Mouse (Mus musculus): ENCODE measurements around the gene Erf. TPM values are rescaled to one million over a fixed set of nuclear protein-coding genes. Genes with fewer than 3 reads are reported as not detected.

The Erf gene
- polyA plus RNA-seq (2015; fragmentation: Nextera tagmentation; extraction: Ambion mirVana), result 4.0 and 4.2 TPM in 2 replicates

- no peaks in the 10 kb centered on the region for H3K27me3 ChIP-seq
- WGBS, result 2% methylated on average over 53 of the region's 81 CpGs
- peak within 1 kb of the TSS; percentile 100 for H3K4me2 ChIP-seq
- H3K4me3 ChIP-seq, result peak within 1 kb of the TSS; percentile 74
- peak; percentile 62 for ATAC-seq (ENCODE audit: low FRiP score)
- no peaks in the 10 kb centered on the region for H3K9me3 ChIP-seq
- H3K4me1 ChIP-seq (replicated peaks), result peaks cover 61% of the 10 kb centered on the region
- H3K36me3 ChIP-seq, result peaks cover 2% of the 10 kb centered on the region; the same call in 1 of the 2 replicates
- H3K9ac ChIP-seq, result peak within 1 kb of the TSS; percentile 84
- peak within 1 kb of the TSS; percentile 90 for H3K27ac ChIP-seq
Observed at GRCm38 (mm10) chr7:25250141-25250972, at the start of gene Erf. Gene Erf (minus strand): TSS chr7:25250761.

GRCm38 (mm10) chr7:25297454-25298325 is 47.1 kb upstream of the Erf start, which contains the start of gene Pafah1b3:
Gene Pafah1b3 (minus strand): TSS chr7:25297986.
- no peaks in the 10 kb centered on the region for H3K9me3 ChIP-seq
- peaks cover 33% of the 10 kb centered on the region for H3K36me3 ChIP-seq
- H3K27me3 ChIP-seq, result no peaks in the 10 kb centered on the region
- peaks cover 38% of the 10 kb centered on the region for H3K4me1 ChIP-seq (replicated peaks)
- peak within 1 kb of the TSS; percentile 99 for H3K27ac ChIP-seq
- H3K4me3 ChIP-seq, result peak within 1 kb of the TSS; percentile 85
- ATAC-seq (ENCODE audit: low FRiP score), result peak; percentile 92
- H3K9ac ChIP-seq, result peak within 1 kb of the TSS; percentile 96
- H3K4me2 ChIP-seq, result peak within 1 kb of the TSS; percentile 79
- under 1% methylated on average over 48 of the region's 52 CpGs for WGBS

- 1% methylated on average over 21 of the region's 21 CpGs for WGBS
- H3K9ac ChIP-seq, result peak overlapping the region; percentile 96
- no peaks in the 10 kb centered on the region for H3K27me3 ChIP-seq
- peaks cover 40% of the 10 kb centered on the region for H3K36me3 ChIP-seq
- H3K4me3 ChIP-seq, result peak overlapping the region; percentile 85
- H3K4me2 ChIP-seq, result peak overlapping the region; percentile 79
- peak overlapping the region; percentile 99 for H3K27ac ChIP-seq
- ATAC-seq (ENCODE audit: low FRiP score), result no peak
- H3K9me3 ChIP-seq, result no peaks in the 10 kb centered on the region
- peaks cover 44% of the 10 kb centered on the region for H3K4me1 ChIP-seq (replicated peaks)
Observed at GRCm38 (mm10) chr7:25296945-25297453, 46.4 kb upstream of the Erf start.

- peaks cover 58% of the 10 kb centered on the region for H3K36me3 ChIP-seq
- no peak for ATAC-seq (ENCODE audit: low FRiP score)
Observed at GRCm38 (mm10) chr7:25294960-25295722, 44.6 kb upstream of the Erf start.

GRCm38 (mm10) chr7:25294495-25294894 is 43.9 kb upstream of the Erf start:
- peaks cover 65% of the 10 kb centered on the region for H3K36me3 ChIP-seq
- no peaks in the 10 kb centered on the region for H3K9me3 ChIP-seq
- H3K4me1 ChIP-seq (replicated peaks), result peaks cover 58% of the 10 kb centered on the region
- no peak for ATAC-seq (ENCODE audit: low FRiP score)
- no peak overlapping the region for H3K4me2 ChIP-seq
- 92% methylated on average over 4 of the region's 4 CpGs for WGBS
- no peaks in the 10 kb centered on the region for H3K27me3 ChIP-seq
- no peak overlapping the region for H3K4me3 ChIP-seq
- H3K9ac ChIP-seq, result no peak overlapping the region
- H3K27ac ChIP-seq, result no peak overlapping the region

More at GRCm38 (mm10) chr7:25294960-25295722, 44.6 kb upstream of the Erf start:
- no peak overlapping the region for H3K9ac ChIP-seq
- peaks cover 58% of the 10 kb centered on the region for H3K4me1 ChIP-seq (replicated peaks)
- H3K9me3 ChIP-seq, result no peaks in the 10 kb centered on the region
- H3K4me2 ChIP-seq, result peak overlapping the region; percentile 79
- H3K27me3 ChIP-seq, result no peaks in the 10 kb centered on the region
- 88% methylated on average over 12 of the region's 12 CpGs for WGBS
- no peak overlapping the region for H3K4me3 ChIP-seq
- H3K27ac ChIP-seq, result peak overlapping the region; percentile 12; the same call in 1 of the 2 replicates

GRCm38 (mm10) chr7:25293191-25293739 is 42.7 kb upstream of the Erf start:
- peak overlapping the region; percentile 64 for H3K27ac ChIP-seq
- 81% methylated on average over 10 of the region's 10 CpGs for WGBS
- peaks cover 52% of the 10 kb centered on the region for H3K4me1 ChIP-seq (replicated peaks)
- peaks cover 77% of the 10 kb centered on the region for H3K36me3 ChIP-seq
- peak overlapping the region; percentile 13; the same call in 1 of the 2 replicates for H3K9ac ChIP-seq
- ATAC-seq (ENCODE audit: low FRiP score), result no peak
- no peaks in the 10 kb centered on the region for H3K27me3 ChIP-seq
- no peak overlapping the region for H3K4me3 ChIP-seq
- H3K9me3 ChIP-seq, result no peaks in the 10 kb centered on the region
- H3K4me2 ChIP-seq, result no peak overlapping the region

- peaks cover 89% of the 10 kb centered on the region for H3K36me3 ChIP-seq
- 66% methylated on average over 7 of the region's 7 CpGs for WGBS
- H3K27ac ChIP-seq, result peak overlapping the region; percentile 55
- H3K9me3 ChIP-seq, result no peaks in the 10 kb centered on the region
- H3K4me1 ChIP-seq (replicated peaks), result peaks cover 49% of the 10 kb centered on the region
- no peak overlapping the region for H3K4me2 ChIP-seq
- H3K4me3 ChIP-seq, result no peak overlapping the region
- H3K9ac ChIP-seq, result peak overlapping the region; percentile 49; the same call in 1 of the 2 replicates
- H3K27me3 ChIP-seq, result no peaks in the 10 kb centered on the region
- no peak for ATAC-seq (ENCODE audit: low FRiP score)
Observed at GRCm38 (mm10) chr7:25292107-25292506, 41.5 kb upstream of the Erf start.

GRCm38 (mm10) chr7:25290911-25291310 is 40.4 kb upstream of the Erf start:
- H3K36me3 ChIP-seq, result peaks cover 100% of the 10 kb centered on the region
- no peaks in the 10 kb centered on the region for H3K9me3 ChIP-seq
- peak overlapping the region; percentile 35; the same call in 1 of the 2 replicates for H3K27ac ChIP-seq
- no peak overlapping the region for H3K4me3 ChIP-seq
- no peak overlapping the region for H3K9ac ChIP-seq
- ATAC-seq (ENCODE audit: low FRiP score), result 0 out of 2 replicates have a peak, but pooled peaks have one; percentile 15
- peaks cover 45% of the 10 kb centered on the region for H3K4me1 ChIP-seq (replicated peaks)
- no peaks in the 10 kb centered on the region for H3K27me3 ChIP-seq
- H3K4me2 ChIP-seq, result no peak overlapping the region
- WGBS, result 89% methylated on average over 2 of the region's 2 CpGs

- 95% methylated on average over 1 of the region's 1 CpGs for WGBS
- no peak overlapping the region for H3K4me2 ChIP-seq
- peaks cover 44% of the 10 kb centered on the region for H3K4me1 ChIP-seq (replicated peaks)
- peaks cover 100% of the 10 kb centered on the region for H3K36me3 ChIP-seq
- H3K4me3 ChIP-seq, result no peak overlapping the region
- no peak overlapping the region for H3K9ac ChIP-seq
- H3K9me3 ChIP-seq, result no peaks in the 10 kb centered on the region
- ATAC-seq (ENCODE audit: low FRiP score), result no peak
- no peaks in the 10 kb centered on the region for H3K27me3 ChIP-seq
- no peak overlapping the region for H3K27ac ChIP-seq
Observed at GRCm38 (mm10) chr7:25290463-25290862, 39.9 kb upstream of the Erf start.

- H3K4me1 ChIP-seq (replicated peaks), result peaks cover 44% of the 10 kb centered on the region
- WGBS, result 96% methylated on average over 3 of the region's 3 CpGs
- H3K9ac ChIP-seq, result no peak overlapping the region
- H3K27me3 ChIP-seq, result no peaks in the 10 kb centered on the region
- no peak overlapping the region for H3K4me3 ChIP-seq
- no peak overlapping the region for H3K4me2 ChIP-seq
- H3K36me3 ChIP-seq, result peaks cover 100% of the 10 kb centered on the region
- no peak overlapping the region for H3K27ac ChIP-seq
- H3K9me3 ChIP-seq, result no peaks in the 10 kb centered on the region
- ATAC-seq (ENCODE audit: low FRiP score), result no peak
Observed at GRCm38 (mm10) chr7:25289925-25290324, 39.4 kb upstream of the Erf start.

- no peak for ATAC-seq (ENCODE audit: low FRiP score)
- Histone ChIP-seq H3K27me3 (no peaks in the 10 kb centered on the region), H3K4me1 (replicated peaks) (peaks cover 50% of the 10 kb centered on the region), H3K27ac (0 out of 2 replicates have a peak overlapping the region, but pooled peaks have one; percentile 35), H3K4me2 (no peak overlapping the region), H3K4me3 (no peak overlapping the region), H3K9ac (no peak overlapping the region), H3K36me3 (peaks cover 91% of the 10 kb centered on the region), H3K9me3 (no peaks in the 10 kb centered on the region)
- 93% methylated on average over 3 of the region's 3 CpGs for WGBS
Observed at GRCm38 (mm10) chr7:25288721-25289120, 38.2 kb upstream of the Erf start.

All from hindbrain, embryonic 13.5 days (tissue).